ENCODE assay signal across 8 mouse cellular contexts in genomic region chr10:95858164-95858563, GRCm38 (mm10). TPM values are rescaled to one million over a fixed set of nuclear protein-coding genes. Genes with fewer than 3 reads are reported as not detected.
DNase-seq lines count a peak whose midpoint lies in the region; ATAC-seq and TF ChIP-seq lines count a peak whose summit lies in the region.

No protein-coding gene starts in this region.

- no peak for ATAC-seq in kidney, embryonic 15.5 days (replicated peaks; ENCODE audit: low FRiP score)
- no peak for ATAC-seq in lung, postnatal 0 days

- no peak overlapping the region for H3K4me2 ChIP-seq in kidney, embryonic 15.5 days
- H3K4me2 ChIP-seq in lung, postnatal 0 days (replicated peaks; ENCODE audit: low read depth, low read length), result no peak overlapping the region

- 32% methylated on average over 2 of the region's 2 CpGs for WGBS in kidney, adult 2 months
- WGBS in kidney, embryonic 15.5 days, result 36% methylated on average over 2 of the region's 2 CpGs
- 33% methylated on average over 2 of the region's 2 CpGs for WGBS in thymus, adult 2 months
- 30% methylated on average over 2 of the region's 2 CpGs for WGBS in lung, postnatal 0 days

- 0 out of 2 replicates have a peak, but pooled peaks cover 3% of the 10 kb centered on the region for H3K4me1 ChIP-seq in kidney, adult 2 months (ENCODE audit: control insufficient read depth, insufficient read depth, low read length)
- H3K4me1 ChIP-seq in kidney, embryonic 15.5 days, result no peaks in the 10 kb centered on the region
- peaks cover 4% of the 10 kb centered on the region for H3K4me1 ChIP-seq in thymus, adult 2 months (replicated peaks; ENCODE audit: control insufficient read depth, insufficient read depth, low read length)
- no peaks in the 10 kb centered on the region for H3K4me1 ChIP-seq in lung, postnatal 0 days (ENCODE audit: insufficient read depth, low read depth, low read length)

- no peak for TF ChIP-seq POLR2A in kidney, adult 2 months (IDR thresholded peaks at IDR 0.05; ENCODE audit: low read depth, low read length)
- TF ChIP-seq POLR2A in thymus, adult 2 months (IDR thresholded peaks at IDR 0.05; ENCODE audit: control insufficient read depth, extremely low read depth, insufficient read depth, low read length, poor library complexity), result no peak

- no peak overlapping the region for H3K4me3 ChIP-seq in kidney, adult 2 months (ENCODE audit: insufficient read depth, low read depth, low read length)
- no peak overlapping the region for H3K4me3 ChIP-seq in kidney, embryonic 15.5 days (replicated peaks)
- H3K4me3 ChIP-seq in thymus, adult 2 months (ENCODE audit: control insufficient read depth, insufficient read depth, low read length), result no peak overlapping the region
- H3K4me3 ChIP-seq in lung, postnatal 0 days (ENCODE audit: low read depth, low read length), result no peak overlapping the region

- no peaks in the 10 kb centered on the region for H3K27me3 ChIP-seq in kidney, adult 2 months (replicated peaks; ENCODE audit: control insufficient read depth, insufficient read depth, low read length)
- H3K27me3 ChIP-seq in kidney, embryonic 15.5 days, result no peaks in the 10 kb centered on the region
- no peaks in the 10 kb centered on the region for H3K27me3 ChIP-seq in thymus, adult 2 months (ENCODE audit: control insufficient read depth, insufficient read depth, low read length)
- no peaks in the 10 kb centered on the region for H3K27me3 ChIP-seq in lung, postnatal 0 days (replicated peaks; ENCODE audit: insufficient read depth, low read length)

- no peaks in the 10 kb centered on the region for H3K36me3 ChIP-seq in kidney, adult 2 months (ENCODE audit: control insufficient read depth, insufficient read depth, low read length)
- H3K36me3 ChIP-seq in kidney, embryonic 15.5 days, result no peaks in the 10 kb centered on the region
- no peaks in the 10 kb centered on the region for H3K36me3 ChIP-seq in thymus, adult 2 months (ENCODE audit: control insufficient read depth, insufficient read depth, low read length)
- H3K36me3 ChIP-seq in lung, postnatal 0 days (ENCODE audit: insufficient read depth, low read length), result no peaks in the 10 kb centered on the region

- peak; percentile 70 for DNase-seq in kidney, adult 2 months
- peak; percentile 23 for DNase-seq in thymus, adult 2 months
- no peak for DNase-seq in thymus, postnatal 4 days
- peak; percentile 68 for DNase-seq in ZHBTc4 (ENCODE audit: low read depth, low spot score)
- peak; percentile 86 for DNase-seq in lung, postnatal 0 days (ENCODE audit: low spot score)
- DNase-seq in urinary bladder, postnatal 4 days (ENCODE audit: low spot score in 2 of 2), result no peak
- DNase-seq in gastrocnemius, postnatal 10 days, result no peak

- TF ChIP-seq EP300 in lung, postnatal 0 days (IDR thresholded peaks at IDR 0.05), result no peak

- peak overlapping the region; percentile 59 for H3K27ac ChIP-seq in kidney, adult 2 months (ENCODE audit: insufficient read depth, low read depth, low read length)
- H3K27ac ChIP-seq in kidney, embryonic 15.5 days, result no peak overlapping the region
- no peak overlapping the region for H3K27ac ChIP-seq in thymus, adult 2 months (ENCODE audit: control insufficient read depth, insufficient read depth, low read length)
- H3K27ac ChIP-seq in lung, postnatal 0 days (ENCODE audit: low read length), result no peak overlapping the region

- no peak overlapping the region for H3K9ac ChIP-seq in kidney, embryonic 15.5 days
- no peak overlapping the region for H3K9ac ChIP-seq in lung, postnatal 0 days (replicated peaks; ENCODE audit: low read depth)

- H3K9me3 ChIP-seq in kidney, embryonic 15.5 days (replicated peaks), result no peaks in the 10 kb centered on the region
- no peaks in the 10 kb centered on the region for H3K9me3 ChIP-seq in lung, postnatal 0 days (ENCODE audit: low read length)

- peak; percentile 31; the same call in 1 of the 2 replicates for TF ChIP-seq CTCF in kidney, adult 2 months (conservative IDR thresholded peaks at IDR 0.05; ENCODE audit: insufficient read depth, insufficient read length, low read depth, low read length)
- TF ChIP-seq CTCF in thymus, adult 2 months (IDR thresholded peaks at IDR 0.05; ENCODE audit: borderline replicate concordance, control insufficient read depth, extremely low read depth, insufficient read depth, low read length, poor library complexity), result no peak
- TF ChIP-seq CTCF in lung, postnatal 0 days (IDR thresholded peaks at IDR 0.05), result peak; percentile 80

RNA-seq across cellular contexts. Expression of gene Gm33543, which starts 15.4 kb away (rescaled TPM):
- polyA plus RNA-seq in kidney, adult 2 months (2012; rRNA removed), result 1.6 and 1.9 TPM in 2 replicates
- polyA plus RNA-seq in kidney, embryonic 15.5 days (2015; fragmentation: Nextera tagmentation; extraction: Ambion mirVana), result 0.09 and 0.18 TPM in 2 replicates
- 0.11 and 0.30 TPM in 2 replicates for polyA plus RNA-seq in thymus, adult 2 months (2012; rRNA removed)
- not detected in 2 replicates for polyA plus RNA-seq in lung, postnatal 0 days (2015; fragmentation: Nextera tagmentation; extraction: Ambion mirVana)
- under 1 TPM; 0.18 to 0.49 TPM for total RNA-seq in gastrocnemius, postnatal 10 days (2021)

Comparison
In these comparisons a context has a peak if more than half of its experiments do, and no peak if none do; other contexts are left out.
1. DNase-seq: peak in kidney, adult 2 months (single experiment), thymus, adult 2 months (single experiment), ZHBTc4 (single experiment) and lung, postnatal 0 days (single experiment); none in thymus, postnatal 4 days (single experiment), urinary bladder, postnatal 4 days (0 of 2) and gastrocnemius, postnatal 10 days (single experiment).